Mouse (Mus musculus): ENCODE results near the gene Mpv17l2.

The Mpv17l2 gene

GRCm38 (mm10) chr8:70752000-70752764 lies 8.6 kb downstream of the Mpv17l2 start:
- DNase-seq (ENCODE audit: extremely low spot score, low spot score): peak; percentile 75

- no peak for DNase-seq (ENCODE audit: extremely low spot score, low spot score)
These were observed 10.5 kb downstream of the Mpv17l2 start for GRCm38 (mm10) chr8:70750128-70750680.

- DNase-seq (ENCODE audit: extremely low spot score, low spot score): no peak
These were observed 11.6 kb downstream of the Mpv17l2 start for GRCm38 (mm10) chr8:70749097-70749674.

- DNase-seq (ENCODE audit: extremely low spot score, low spot score): no peak
These were observed 12.3 kb downstream of the Mpv17l2 start for GRCm38 (mm10) chr8:70748246-70749096.

GRCm38 (mm10) chr8:70747211-70747890 lies 13.4 kb downstream of the Mpv17l2 start:
- no peak for DNase-seq (ENCODE audit: extremely low spot score, low spot score)

GRCm38 (mm10) chr8:70746676-70747075 lies 14.1 kb downstream of the Mpv17l2 start:
- no peak for DNase-seq (ENCODE audit: extremely low spot score, low spot score)

- DNase-seq (ENCODE audit: extremely low spot score, low spot score): no peak
These were observed 15.0 kb downstream of the Mpv17l2 start for GRCm38 (mm10) chr8:70745691-70746220.

GRCm38 (mm10) chr8:70744806-70745205 lies 15.9 kb downstream of the Mpv17l2 start:
- DNase-seq (ENCODE audit: extremely low spot score, low spot score): no peak

GRCm38 (mm10) chr8:70743656-70744590 lies 16.8 kb downstream of the Mpv17l2 start:
- DNase-seq (ENCODE audit: extremely low spot score, low spot score): peak; percentile 67

GRCm38 (mm10) chr8:70742981-70743655 lies 17.6 kb downstream of the Mpv17l2 start:
- DNase-seq (ENCODE audit: extremely low spot score, low spot score): no peak

GRCm38 (mm10) chr8:70742176-70742575 lies 18.6 kb downstream of the Mpv17l2 start:
- DNase-seq (ENCODE audit: extremely low spot score, low spot score): no peak

GRCm38 (mm10) chr8:70741661-70742060 lies 19.1 kb downstream of the Mpv17l2 start:
- DNase-seq (ENCODE audit: extremely low spot score, low spot score): no peak

- DNase-seq (ENCODE audit: extremely low spot score, low spot score): no peak
These were observed 22.5 kb downstream of the Mpv17l2 start for GRCm38 (mm10) chr8:70738211-70738610.

GRCm38 (mm10) chr8:70737705-70738104 lies 23.0 kb downstream of the Mpv17l2 start:
- no peak for DNase-seq (ENCODE audit: extremely low spot score, low spot score)

GRCm38 (mm10) chr8:70730956-70731355 lies 29.8 kb downstream of the Mpv17l2 start:
- DNase-seq (ENCODE audit: extremely low spot score, low spot score): no peak

GRCm38 (mm10) chr8:70729808-70730475 lies 30.8 kb downstream of the Mpv17l2 start:
- DNase-seq (ENCODE audit: extremely low spot score, low spot score): no peak

- DNase-seq (ENCODE audit: extremely low spot score, low spot score): no peak
These were observed 34.0 kb downstream of the Mpv17l2 start for GRCm38 (mm10) chr8:70726721-70727120.

- DNase-seq (ENCODE audit: extremely low spot score, low spot score): no peak
These were observed 34.8 kb downstream of the Mpv17l2 start for GRCm38 (mm10) chr8:70725792-70726447.
